Mouse (Mus musculus): ENCODE data around the gene E030018B13Rik.

E030018B13Rik gene

DNA sequence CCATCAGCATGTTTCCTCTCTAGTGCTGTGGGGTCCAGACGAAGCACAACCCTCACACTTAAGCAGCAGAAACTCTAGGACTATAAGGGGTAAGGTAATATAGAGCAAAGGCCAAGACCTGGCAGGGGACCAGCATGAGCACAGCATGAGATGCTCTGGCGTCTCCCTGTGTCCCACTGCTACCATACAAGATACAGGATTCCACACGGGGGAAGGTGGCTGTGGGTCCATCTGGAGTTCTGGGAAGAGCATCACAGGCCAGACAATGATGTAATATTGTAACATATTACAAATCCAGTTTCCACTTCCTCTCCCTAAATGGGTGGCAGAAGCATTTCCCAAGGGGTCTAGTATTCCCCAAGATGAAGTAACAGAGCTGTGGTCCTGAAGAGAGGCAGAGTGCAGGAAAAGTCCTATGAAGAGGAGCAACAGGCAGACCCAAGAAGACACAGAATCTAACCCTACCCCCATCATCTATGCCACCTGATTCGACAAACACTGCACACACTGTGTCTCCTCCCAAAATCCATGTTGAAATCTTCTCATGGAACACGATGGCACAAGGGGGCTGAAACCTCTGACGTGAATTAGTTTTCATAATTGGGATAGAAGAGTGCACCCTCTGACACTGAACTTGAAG lies at the start of gene E030018B13Rik:
Gene E030018B13Rik (plus strand): TSS at position 590 of the 640 bp plus-strand sequence.
- no peak for DNase-seq (ENCODE audit: inconsistent ontology term)

DNA sequence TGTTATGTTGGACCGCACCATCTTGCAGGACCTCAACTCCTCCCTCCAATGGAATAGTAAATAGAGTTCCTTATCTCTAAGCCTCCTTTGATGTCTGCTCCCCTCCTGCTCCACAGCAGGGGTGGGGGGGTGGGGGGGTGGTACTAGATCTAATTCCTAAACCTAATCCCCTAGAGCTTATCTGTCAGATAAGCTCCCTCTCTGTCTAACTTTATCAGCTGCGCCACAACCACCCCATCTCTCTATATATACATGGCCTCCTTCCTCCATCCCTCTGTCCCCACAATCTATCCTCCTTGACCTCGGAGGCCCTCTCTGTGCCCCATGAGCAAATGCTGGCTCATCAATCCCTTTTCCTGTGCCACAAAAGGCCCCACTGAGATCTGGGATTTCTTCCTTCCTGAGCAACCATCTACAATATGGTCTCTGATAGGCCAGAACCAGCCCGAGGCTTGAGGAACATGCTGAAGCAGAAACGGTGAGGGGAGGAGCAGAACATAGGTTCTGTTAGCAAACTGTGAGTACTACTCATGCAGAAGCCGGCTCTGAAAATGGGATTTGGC lies 48.2 kb upstream of the E030018B13Rik start:
- DNase-seq (ENCODE audit: inconsistent ontology term): no peak

DNA sequence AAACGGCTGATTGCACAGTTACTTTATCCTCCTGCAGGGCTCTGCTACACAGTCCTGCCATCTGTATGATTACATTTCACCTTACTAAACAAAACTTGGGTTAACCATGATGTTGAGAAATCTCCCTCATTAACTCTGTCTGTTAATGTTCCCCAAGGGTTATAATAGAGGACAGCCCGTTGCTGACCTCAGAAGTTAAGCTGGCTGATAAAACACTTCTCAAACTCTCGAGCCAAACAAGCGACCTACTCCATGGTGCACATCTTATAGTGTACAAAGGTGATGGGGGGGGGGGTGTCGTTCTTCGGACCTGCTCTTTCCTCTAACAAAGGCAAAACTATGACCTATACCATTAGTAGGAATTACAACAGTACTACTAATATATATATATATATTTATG lies 45.0 kb upstream of the E030018B13Rik start:
- DNase-seq (ENCODE audit: inconsistent ontology term): no peak

DNA sequence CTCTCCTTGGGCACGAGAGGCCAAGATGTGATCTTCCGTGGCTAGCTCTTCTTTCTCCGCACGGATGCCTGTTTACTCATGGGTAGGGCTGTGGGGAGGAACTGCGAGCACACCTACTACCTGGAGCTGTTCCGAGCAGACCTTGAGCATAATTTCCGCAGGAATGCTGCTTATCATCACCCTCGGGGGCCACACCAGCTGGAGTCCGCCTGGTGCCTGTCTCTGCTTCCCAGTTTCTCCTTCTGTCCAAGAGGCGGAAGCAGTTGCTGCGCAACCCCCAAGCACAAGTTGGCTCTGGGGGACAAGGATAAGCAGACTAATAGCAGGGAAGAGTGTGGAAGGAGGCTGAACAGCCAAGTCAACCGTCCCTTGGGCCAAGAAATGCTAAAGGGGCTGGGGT lies 42.8 kb upstream of the E030018B13Rik start:
- DNase-seq (ENCODE audit: inconsistent ontology term): no peak

DNA sequence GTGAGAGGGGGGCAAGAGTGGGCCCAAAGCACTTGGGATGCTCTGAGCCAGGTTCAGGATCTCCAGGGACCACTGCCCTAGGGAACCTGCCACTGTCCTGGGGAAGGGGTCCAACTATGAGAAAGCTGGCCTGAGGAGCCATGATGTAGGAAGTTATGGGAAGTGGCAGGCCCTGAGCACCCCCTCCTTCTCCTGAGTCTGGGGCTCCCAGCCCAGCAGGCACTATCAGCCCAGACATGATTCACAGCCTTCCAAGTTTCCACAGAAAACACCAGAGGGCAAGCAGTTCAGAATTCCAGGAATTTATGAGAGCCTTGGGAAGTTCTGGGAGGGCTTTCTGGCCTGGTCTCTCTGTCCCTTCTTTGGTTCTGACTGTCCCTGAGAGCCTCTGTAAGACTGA lies 41.0 kb upstream of the E030018B13Rik start:
- peak; percentile 27 for DNase-seq (ENCODE audit: inconsistent ontology term)

DNA sequence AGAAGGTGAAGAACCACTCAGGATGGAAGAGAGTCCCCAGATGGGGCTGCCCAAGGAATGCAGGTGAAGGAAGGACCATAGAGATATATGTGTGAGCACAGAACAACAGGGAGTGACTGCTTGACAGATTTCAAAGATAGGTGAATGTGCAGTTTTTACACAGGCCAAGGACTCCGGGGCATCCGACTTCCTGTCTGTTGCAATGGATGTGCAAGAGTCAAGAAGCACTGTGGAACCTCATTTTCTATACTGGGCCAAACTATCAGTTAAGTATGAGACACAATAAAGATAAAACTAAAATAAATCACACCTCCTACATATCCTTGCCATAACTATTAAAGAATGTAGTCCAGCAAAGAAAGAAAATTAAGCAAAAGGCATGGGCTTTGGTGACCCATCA lies 40.0 kb upstream of the E030018B13Rik start:
- DNase-seq (ENCODE audit: inconsistent ontology term): no peak

DNA sequence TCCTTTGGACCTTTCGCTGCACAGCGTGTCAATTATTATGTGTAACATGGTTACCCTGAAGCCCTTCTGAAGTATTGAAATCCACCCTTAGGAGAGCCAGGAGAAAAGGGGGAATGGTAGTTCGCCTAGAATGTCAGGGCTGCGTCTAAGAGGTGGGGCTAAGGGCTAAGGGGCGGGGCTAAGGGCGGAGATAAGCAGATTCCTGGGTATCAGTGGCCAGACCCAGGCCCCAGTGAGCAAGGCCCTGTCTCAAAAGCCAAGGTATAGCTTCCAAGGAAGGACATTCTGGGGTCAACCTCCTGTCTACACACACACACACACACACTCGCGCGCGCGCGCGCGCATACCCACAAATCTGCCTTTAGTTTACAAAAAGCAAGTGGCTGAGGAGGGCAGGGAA lies 39.0 kb upstream of the E030018B13Rik start:
- DNase-seq (ENCODE audit: inconsistent ontology term): no peak

DNA sequence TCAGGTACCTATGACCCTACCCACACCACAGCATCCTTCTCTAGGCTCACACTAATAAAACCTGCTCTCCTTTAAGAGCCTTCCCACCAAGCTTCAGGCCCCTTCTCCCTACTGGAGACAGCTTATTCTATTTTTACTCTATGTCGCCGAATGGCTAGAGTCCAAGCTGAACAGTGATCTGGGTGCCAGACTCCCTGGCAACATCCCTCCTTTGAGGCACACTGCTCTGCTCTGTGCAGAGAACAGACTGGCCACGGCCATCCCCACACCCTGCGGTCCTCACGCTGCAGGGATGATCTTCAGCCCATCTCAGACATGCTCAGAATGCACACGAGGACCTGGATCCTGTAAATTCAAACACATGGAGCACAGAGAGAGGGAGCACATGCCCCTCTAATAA lies 37.1 kb upstream of the E030018B13Rik start:
- DNase-seq (ENCODE audit: inconsistent ontology term): no peak

DNA sequence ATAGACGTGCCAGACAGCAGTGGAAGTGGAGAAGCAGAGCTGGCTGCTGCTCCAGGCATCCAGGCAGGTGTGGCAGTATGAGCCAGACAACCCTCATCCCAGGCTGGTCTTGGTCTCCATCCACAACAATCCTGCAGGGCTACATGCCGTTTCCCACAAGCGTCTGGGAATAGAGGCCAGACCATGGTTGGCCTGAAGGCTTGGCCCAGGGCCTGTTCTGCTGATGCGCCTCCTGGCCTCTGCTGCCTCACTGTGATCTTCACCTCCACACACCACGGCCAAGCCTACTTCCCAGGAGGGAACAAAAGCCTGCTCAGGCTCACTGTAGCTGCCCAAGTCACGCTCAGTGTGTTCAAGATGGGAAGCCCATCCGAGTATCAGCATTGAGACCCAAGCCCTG lies 33.9 kb upstream of the E030018B13Rik start:
- DNase-seq (ENCODE audit: inconsistent ontology term): peak; percentile 35

DNA sequence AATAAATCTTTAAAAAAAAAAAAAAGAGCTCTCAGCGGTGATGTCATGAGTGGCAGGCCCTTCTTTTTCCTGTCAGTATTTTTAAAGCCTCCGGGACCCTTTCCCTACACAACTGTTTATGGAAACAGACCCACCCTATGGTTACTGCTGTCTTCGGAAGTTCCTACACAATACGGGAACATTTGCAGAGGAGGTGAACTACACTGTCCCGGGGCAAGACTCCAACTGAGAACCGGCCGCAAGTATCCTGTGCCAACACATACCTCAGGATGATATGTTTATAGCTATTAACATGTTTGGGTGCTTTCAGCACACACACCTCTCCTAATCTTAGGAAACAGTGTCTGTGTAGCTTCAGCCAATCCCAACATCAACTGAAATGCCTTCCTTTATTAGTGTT lies 31.6 kb upstream of the E030018B13Rik start:
- DNase-seq (ENCODE audit: inconsistent ontology term): no peak

DNA sequence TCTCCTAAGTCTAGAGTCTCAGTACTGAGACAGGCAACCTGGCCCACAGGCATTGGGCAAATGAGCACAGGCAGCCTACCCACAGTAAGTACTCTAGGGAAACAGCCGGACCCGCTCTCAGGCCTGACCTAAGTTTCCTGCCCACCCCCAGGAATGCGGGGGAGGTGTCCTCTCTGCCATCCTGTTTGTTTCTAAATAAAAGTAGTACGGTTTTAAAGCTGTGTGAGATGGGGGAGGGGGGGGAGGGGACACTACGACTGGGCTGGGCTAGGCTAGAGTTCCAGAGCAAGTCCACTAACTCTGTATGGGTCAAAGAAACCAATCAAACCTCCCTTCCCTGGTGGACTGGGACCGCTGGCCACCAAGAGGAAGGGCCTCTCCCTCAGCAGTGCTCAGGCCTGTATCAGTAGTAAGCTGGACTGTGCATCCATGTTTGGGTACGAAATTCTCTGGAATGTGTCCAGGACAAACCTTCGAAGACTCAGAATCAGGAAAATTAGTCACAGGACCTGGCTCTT lies 29.6 kb upstream of the E030018B13Rik start:
- DNase-seq (ENCODE audit: inconsistent ontology term): no peak

DNA sequence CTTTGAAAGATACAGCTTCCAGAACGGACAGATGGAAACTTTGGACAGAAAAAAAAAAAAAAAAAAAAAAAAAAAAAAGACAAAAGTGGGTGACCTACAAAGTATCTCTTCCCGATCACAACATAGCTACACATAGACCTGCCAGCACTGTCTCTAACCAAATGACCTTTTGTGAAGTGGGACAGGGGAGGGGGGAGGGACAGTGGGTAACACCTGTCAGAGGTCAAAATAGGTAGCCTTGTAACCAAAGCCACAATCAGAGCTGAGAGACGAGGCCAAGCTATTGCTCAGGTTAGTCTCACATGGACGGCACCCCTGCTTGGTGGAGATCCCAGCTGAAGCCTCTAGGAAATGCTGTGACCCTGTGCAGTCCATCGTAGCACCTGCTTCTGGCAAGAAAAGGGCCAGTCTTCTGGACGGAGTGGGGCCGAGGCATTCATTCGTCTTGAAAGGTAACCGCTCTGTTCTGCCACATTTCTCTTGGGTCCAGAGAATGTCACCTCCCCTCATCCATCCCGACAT lies 29.0 kb upstream of the E030018B13Rik start:
- no peak for DNase-seq (ENCODE audit: inconsistent ontology term)

DNA sequence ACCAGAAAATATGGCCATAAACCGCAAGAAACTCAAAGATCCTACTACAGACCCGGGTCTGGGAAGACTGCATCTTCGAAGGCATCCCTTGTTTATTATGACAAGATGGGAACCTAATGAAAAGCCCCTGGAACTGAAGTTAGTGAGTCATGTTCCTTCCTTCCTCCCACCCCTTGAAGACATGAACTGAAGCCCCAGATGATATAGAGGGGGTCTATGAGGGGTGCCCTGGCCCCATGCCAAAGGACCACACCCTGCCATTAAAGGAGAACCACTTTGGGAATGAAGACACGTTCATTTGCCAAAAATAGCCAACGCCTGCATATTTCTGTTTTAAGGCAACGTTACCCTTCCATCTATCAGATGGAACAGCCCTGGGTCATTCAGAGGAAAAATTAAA lies 28.0 kb upstream of the E030018B13Rik start:
- DNase-seq (ENCODE audit: inconsistent ontology term): no peak

DNA sequence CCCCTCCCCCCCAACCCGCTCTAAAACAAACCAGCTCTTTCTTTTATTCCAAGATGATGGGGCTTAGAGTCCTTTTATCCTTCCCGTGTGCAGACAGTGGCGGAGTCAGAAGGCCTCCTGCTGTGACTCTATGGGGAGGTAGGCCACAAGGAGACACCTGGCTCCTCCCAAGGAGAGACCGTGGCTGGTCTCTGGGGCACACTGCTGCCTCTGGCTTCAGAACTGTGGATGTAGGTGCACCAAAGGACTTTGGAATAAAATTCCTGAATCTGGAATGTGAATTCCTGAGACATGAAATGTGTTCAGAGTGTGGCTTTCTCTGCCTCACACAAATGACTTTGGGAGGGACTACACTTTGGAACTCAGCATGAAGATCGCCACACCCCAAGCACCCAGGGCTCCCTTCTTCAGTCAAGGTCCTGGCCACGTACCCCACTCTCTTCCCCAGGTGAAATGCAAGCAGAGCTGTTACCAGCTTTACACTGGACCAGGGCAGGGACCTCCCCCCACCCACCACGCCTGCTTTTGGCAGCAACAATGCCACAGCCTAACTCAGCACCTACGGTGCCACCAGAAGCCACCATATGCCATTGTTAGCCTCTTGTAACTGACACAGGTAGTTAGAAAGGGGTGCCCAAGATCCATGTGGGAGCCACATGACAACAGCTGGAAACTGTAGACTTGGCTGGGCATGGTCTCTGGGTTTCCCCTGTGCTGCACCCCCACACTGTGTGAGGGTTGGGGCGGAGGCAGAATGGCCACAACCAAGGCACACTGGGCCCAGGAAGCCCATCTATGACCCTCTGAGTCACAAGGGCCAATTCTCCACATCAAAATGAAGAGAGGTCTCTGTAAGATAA lies 27.3 kb upstream of the E030018B13Rik start:
- DNase-seq (ENCODE audit: inconsistent ontology term): no peak

DNA sequence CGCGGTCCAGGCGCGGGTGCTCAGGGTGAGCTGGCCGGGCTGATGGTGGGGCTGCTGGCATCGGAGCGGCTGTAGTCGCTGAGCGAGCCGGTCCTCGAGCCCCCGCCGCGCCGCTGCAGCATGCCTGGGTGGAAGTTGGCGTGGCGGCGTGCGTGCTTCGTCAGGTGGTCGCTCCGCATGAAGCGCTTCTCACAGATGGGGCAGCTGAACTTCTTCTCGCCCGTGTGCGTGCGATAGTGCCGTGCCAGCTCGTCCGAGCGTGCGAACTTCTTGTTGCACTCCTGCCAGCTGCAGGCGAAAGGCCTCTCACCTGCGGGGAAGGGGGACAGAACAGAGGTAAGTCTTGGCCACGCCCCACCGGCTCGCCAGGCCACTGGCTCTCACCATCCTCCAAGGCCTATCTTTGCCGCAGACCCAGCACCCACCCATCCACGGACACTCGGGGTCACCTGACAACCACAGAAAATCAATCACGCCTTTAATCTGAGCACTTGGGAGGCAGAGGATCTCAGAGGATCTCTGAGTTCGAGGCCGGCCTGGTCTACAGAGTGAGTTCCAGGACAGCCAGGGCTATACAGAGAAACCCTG lies 25.1 kb upstream of the E030018B13Rik start:
- DNase-seq (ENCODE audit: inconsistent ontology term): no peak

DNA sequence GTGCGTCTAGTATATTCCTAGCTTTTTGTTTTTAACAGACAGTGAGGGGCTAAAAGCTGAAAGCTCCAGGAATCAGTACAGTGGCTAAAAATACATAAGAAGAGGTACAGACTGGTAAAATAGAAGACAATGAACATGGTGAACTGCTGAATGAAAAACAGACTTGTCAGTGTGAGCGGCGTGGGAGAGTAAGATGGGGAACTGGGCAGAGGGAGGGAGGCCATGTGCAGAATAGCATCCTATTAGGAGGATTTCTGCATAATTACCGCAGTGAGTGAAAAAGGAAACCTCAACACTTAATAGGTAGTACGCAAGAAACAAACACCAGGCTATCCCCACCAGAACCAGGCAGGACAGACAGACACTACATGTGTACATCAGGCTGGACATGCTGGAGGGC lies 23.5 kb upstream of the E030018B13Rik start:
- no peak for DNase-seq (ENCODE audit: inconsistent ontology term)

DNA sequence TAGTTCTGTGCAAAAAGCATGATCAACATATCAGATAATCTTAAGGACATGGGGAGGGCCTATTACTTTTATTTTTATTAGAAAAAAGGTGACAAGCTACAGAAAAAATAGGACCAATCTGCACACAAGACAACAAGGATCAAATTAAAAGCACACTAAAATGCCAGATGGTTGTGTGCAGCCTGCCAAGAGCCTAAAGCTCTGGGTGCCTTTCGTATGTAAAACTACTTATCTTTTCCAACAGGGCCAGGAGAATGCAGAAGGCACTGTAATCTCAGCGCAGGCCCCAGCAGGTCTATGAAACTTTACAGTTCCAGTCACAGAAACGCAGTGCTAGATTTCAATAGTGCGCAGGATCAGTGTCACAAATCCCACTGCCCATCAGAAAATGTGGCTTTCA lies 22.9 kb upstream of the E030018B13Rik start:
- no peak for DNase-seq (ENCODE audit: inconsistent ontology term)

DNA sequence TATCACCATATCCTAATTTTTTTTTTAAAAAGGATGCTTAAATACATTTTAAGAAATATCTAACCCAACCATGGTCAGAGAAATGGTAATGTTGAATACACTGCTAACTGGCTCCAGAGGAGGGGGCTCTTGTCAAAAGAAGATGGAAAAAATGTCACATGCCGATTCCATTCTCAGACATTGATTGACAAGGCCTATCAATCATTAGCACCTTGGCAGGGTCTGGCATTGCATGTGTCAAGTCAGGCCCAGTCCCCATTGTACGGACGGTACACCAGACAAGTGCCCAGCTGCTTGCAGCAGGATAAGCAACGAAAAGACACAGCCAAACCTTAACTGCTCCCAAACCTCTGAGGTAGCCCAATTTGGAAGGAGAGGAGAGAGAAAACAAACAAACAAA lies 22.0 kb upstream of the E030018B13Rik start:
- DNase-seq (ENCODE audit: inconsistent ontology term): no peak

DNA sequence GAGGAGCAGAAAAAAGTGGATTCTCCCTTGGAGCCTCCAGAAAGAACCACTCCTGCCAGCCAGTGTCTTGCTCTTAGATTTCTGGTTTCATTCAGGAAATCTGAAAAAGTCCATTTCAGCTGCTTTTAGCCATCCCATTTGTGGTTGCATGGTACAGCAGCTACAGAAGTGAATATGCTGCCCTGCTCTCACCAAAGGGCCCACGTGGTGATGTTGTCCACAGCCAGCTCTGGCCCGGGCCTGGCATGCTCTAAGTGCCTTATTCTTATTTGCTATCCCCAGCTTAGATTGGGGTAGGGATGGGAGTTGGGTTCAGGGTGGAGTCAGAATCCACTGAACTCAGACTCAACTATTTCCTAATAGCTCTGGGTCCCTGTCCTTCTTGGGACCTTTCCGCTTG lies 21.4 kb upstream of the E030018B13Rik start:
- no peak for DNase-seq (ENCODE audit: inconsistent ontology term)

DNA sequence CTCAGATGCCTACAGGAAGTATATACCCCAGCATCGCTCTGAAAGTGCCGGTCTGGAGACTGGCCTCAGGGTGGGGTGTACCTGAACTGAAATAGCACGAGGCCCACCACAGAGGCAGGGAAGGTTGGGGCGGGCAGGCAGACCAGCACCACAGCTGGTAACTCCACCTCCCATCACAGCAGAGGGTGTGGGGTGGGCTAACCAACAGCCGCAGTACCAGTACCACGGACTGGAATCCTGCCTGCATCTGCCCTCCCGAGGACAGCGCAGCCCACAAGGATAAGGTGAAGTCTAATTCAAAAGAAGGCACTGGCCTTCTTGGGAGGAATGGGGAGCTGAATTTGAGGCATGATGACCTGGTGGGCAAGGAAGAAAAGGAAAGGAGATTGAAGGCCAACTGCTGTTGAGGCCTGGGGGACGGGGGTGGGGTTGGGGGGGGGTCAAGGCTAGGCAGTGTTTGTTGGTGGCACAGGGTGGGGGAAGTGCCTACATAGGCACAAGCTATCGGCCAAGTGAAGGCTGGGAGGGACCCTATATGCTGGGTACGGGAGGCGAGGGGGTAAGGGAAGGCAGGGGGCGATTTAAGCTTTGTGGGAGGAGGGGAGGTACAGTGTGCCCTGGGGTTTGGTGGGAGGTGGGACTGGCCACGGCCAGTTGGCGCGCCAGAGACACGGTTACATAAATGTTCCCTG lies 20.2 kb upstream of the E030018B13Rik start:
- DNase-seq (ENCODE audit: inconsistent ontology term): no peak

DNA sequence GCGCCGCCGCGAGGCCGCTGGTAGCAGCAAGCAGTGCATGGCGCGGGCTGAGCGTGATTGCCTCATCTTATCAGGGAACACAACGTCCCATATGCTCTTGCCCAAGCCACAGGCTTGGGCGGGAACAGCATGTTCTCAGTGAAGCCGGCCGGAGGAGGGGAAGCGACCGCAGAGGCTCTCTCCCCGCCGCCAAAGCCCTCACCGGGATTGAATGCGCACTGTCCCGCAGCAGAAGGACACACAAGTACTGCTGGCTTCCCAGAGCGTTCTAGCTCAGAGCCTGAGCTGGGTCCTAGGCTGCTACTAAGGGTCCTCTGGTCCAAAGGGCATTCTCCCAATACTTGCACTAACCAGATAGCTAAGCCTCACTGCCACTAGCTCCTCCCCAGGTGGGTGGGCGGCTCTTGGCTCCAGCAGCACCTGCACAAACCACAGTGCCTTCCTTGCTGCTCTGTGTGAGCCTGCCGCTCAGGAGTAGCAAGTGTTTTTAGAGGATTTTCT lies 19.6 kb upstream of the E030018B13Rik start:
- peak; percentile 83 for DNase-seq (ENCODE audit: inconsistent ontology term)

All from Muller cell, postnatal 12 days (primary cell).